Mouse (Mus musculus) activated CD4-positive, CD25-positive, alpha-beta regulatory T cell, adult 9 weeks (primary cell): ENCODE results near the gene Crocc2. TPM values are rescaled to one million over a fixed set of nuclear protein-coding genes. Genes with fewer than 3 reads are reported as not detected.

Experiments
- polyA plus RNA-seq: library from polyadenylated mRNA; unstranded; fragments of 100-300 nt; shearing (Covaris generic); gene quantifications from one replicate; pipeline ENCODE4 v1.2.1, GENCODE M21; 2017

Crocc2 gene
- polyA plus RNA-seq = not detected

DNA sequence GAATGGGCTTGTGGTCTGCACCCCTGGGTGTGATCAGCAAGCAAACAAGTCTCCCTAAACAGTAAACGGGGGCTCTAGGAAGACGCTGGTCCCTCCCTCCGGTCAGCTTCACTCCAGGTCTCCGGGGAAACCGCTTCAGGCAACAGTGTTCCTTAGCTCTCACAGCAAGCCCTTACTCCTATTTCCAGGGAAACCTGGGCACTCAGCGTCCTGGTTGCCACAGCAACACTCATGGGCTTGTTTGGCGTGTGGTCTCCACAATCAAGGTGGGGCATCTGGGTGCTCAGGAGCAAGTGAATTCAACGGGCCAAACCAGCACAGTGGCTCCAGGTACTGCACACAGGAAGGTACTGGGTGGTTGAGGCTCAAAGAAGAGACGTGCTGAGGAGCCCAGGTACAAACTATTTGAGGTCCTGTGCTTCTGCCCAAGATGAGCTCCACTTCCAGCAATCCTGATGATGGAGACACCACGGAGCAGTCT, at the start of gene Crocc2:
Gene Crocc2, plus strand, starts transcription at position 431 of the 481 bp plus-strand sequence.

GRCm38 (mm10) chr1:93135036-93135526, 33.4 kb upstream of the Crocc2 start, which contains the start of gene Agxt:
TSS of gene Agxt (plus strand) at chr1:93135240.

GRCm38 (mm10) chr1:93160501-93161133, 7.9 kb upstream of the Crocc2 start, which contains the start of gene 2310007B03Rik:
TSS of gene 2310007B03Rik (minus strand) at chr1:93160948.

DNA sequence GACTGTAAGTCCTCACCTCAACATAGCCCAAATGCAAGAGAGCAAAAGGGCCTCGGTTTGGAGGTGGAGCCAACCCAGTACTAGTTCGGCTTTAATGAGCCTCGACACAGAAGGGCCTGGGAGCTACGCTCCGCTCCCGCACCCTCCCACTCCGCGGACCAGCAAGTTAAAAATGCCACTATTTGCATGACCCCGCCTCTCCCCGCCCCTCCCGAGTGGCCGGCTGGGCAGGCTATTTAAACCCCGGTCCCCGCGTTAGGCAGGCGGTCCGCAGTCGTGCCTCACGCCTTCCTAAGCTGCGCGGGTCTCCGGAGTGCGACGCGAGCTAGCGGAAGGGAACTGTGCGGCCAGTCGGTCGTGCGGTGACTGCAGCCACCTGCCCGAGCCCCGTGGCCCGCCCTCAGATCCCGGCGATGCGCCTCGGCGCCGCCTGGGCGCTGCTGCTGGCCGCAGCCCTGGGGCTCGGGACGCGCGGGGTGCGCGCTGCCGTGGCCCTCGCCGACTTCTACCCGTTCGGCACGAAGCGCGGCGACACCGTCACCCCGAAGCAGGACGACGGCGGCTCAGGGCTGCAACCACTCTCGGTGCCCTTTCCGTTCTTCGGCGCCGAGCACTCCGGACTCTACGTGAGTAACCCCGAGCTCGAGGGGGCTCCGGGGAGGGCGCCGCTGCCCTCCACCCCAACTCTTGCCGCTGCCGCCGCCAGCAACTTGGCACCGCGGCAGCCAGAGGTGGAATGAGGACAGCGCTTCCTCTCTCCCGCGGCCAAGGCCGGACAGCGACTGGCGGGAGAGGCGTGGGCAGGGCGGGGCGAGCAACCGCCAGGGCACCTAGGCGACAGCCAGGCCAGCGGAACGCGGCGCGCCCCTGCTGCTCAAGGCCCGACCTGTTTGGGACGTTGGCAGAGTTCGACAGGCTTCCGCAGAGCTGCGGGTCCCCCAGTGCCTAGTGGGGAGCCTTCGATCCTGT, 67.3 kb downstream of the Crocc2 start, which contains the start of gene Sned1:
Gene Sned1, plus strand, starts transcription at position 266 of the 969 bp plus-strand sequence.

Other genes with a start within 250 kb of the Crocc2 start
- 11.7 TPM for gene Capn10, start 234.3 kb upstream of the Crocc2 start, polyA plus RNA-seq
- 0.99 TPM for gene Gpr35, start 217.9 kb upstream of the Crocc2 start, polyA plus RNA-seq
- gene Aqp12, start 162.4 kb upstream of the Crocc2 start, polyA plus RNA-seq = not detected
- gene Kif1a, start 66.8 kb upstream of the Crocc2 start, polyA plus RNA-seq = not detected
- not detected for gene Agxt, start 33.5 kb upstream of the Crocc2 start, polyA plus RNA-seq
- gene 2310007B03Rik, start 7.8 kb upstream of the Crocc2 start, polyA plus RNA-seq = not detected
- 0.23 TPM for gene Sned1, start 67.1 kb downstream of the Crocc2 start, polyA plus RNA-seq
- 25.8 TPM for gene Mterf4, start 137.2 kb downstream of the Crocc2 start, polyA plus RNA-seq
- 61.3 TPM for gene Ppp1r7, start 174.1 kb downstream of the Crocc2 start, polyA plus RNA-seq
- gene Pask, start 174.8 kb downstream of the Crocc2 start, polyA plus RNA-seq = 1.6 TPM
- gene Ano7, start 205.2 kb downstream of the Crocc2 start, polyA plus RNA-seq = 0.62 TPM